Mouse (Mus musculus): ENCODE measurements at regions not wholly inside any gene's neighbourhood (a gene's known extent, or its start where the extent isn't known, plus 50 kb on each side); places are given as distances from the start of the nearest gene placed in this dataset.

DNA sequence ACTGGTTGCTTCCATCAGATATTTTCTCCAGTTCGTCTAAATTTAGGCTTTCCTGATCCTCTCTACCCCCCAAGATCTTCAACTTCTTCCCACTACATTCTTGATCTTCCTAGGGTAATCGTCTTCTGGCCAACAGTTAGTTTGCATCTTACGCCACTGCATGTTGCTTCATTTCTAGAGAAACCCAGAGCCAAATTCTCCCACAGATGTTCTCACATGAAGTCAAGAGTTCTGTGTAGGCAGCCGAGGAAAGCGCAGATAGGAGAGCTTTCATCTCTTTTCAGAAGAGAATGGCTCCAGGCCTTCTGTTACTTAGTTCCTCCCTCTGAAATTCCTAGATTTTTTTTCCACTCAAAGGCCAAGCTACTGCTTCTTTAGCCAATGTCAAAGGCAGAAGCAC is 179.9 kb downstream of the Fgf10 start:
- DNase-seq, result no peak

DNA sequence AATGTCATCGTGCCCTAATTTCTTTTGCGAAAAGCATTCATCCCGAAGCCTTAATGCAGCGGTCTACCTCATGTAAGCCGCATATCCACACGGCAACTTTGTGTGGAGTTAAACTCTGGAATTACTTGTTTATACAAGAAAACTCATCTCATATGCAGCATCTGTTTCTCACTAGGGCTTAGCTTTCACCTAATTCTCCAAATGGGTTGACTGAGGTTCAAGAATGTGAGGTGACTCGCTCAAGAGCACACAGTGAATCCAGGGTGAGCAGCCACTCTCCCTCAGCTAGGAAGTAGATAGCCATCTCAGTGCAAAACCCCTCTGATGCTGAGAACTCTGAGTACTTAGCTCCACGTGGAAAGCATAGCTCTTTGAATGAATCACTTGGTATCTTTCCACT is 181.1 kb downstream of the Fgf10 start:
- DNase-seq, result no peak

DNA sequence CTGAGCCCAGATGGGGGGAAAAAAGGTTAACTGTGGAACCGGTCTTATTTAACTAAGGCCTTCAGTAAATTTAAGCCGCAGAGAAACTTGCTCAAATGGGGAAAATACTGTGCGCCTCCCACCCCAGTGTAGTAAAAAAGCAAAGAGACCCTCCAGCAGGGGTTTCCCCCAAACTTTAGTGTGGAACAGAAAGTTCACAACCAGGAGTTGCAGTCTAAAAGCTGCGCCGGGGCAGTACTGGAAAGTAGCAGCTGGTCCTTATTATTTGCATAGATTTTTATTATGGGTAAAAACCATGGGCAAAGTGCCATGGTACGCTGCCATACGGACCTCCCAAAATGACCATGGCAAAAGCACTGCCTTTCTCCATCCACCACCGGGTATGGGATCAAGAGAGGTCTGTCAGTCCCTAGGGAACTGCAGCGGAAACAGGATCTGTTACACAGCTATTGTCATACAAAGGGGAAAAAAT is 216.8 kb downstream of the Fgf10 start:
- DNase-seq, result no peak

DNA sequence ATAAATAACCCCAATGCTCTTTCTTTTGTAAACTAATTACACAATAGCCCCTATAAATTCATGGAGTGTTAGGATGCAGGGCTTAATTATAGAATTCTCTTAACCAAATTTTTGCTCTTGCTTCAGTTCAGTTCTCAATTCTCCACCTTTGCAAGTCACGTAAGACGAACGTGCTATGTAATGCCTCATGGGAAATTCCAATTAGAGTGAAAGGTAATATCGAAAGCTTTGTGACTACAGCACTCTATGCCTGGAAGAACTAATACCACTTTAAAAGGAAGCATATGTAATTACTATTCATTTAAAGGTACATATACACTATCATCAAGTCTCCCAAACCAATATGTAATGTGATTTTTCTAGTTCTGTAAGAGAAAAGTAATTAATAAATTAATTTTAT is 225.5 kb downstream of the Fgf10 start:
- DNase-seq, result no peak

DNA sequence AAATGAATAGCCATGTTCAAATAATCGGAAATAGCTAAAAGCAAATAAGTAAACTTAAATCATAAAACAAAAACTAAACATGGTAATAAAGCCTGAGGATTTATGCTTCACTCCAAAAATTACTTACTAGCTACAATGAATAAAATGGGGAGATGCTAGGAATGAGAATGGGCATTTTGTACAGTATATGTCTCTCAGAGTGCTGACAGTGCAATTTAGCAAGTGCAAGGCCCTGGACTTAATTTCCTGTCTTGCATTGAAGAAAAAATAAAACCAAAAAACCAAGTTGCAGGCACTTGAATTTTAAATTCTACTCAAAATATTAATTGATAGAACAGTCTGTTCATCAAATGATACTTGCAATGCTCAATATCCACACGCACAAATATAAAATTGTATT is 232.4 kb downstream of the Fgf10 start:
- DNase-seq, result no peak

DNA sequence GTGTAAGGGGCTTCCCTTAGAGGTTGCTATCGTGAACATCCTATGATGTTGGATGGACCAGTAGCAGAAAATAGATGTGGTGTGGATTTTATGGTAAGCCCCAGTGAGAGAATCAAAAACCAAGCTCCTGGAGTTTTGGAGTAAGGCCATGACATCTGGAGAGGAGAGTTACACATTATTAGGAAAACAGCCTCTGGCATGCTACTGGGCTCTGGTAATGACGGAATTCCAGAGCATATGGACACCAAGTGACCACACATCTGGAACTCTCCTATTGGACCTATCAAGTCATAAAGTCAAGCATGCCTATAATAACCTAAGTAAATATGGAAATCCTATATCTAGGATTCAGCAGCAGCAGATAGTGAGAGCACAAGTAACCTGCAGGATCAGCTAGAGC is 240.8 kb downstream of the Fgf10 start:
- no peak for DNase-seq

DNA sequence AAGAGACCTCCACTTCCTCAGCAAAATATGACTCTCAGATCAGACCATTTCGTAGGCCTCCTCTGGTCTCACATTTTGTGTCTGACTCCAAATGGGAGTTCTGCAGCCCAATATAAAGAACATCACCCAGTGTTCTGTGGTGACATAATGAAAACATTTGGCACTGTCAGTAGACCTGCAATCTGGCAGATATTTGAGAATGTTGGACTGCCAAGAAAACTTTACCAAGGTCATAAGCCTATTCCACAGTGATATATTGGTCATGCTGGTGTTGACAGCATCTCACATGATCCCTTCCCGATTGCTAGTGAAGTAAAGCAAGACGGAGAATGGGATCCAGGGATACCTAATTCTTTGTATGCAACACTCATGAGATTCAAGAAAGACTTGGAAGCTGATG is 271.2 kb downstream of the Fgf10 start:
- no peak for DNase-seq

DNA sequence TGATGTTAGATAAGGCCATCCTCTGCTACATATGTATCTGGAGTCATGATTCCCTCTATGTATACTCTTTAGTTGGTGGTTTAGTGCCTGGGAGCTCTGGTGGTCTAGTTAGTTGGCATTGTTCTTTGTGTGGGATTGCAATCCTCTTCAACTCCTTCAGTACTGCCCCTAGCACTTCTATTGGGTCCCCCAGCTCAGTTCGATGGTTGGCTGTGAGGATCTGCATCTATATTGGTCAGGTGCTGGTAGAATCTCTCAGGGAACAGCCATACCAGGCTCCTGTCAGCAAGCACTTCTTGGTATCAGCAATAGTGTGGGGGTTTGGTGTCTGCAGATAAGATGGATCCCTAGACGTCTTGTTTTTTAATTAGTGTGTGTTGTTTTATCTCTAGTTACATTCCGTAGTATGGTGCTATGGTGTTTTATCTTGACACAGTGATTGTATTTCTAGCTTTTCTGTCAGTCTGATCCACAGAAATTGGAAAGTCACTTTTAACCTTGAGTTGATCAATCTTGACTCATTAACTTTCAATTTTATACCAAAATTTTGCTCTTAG is 296.6 kb downstream of the Fgf10 start:
- DNase-seq, result no peak

DNA sequence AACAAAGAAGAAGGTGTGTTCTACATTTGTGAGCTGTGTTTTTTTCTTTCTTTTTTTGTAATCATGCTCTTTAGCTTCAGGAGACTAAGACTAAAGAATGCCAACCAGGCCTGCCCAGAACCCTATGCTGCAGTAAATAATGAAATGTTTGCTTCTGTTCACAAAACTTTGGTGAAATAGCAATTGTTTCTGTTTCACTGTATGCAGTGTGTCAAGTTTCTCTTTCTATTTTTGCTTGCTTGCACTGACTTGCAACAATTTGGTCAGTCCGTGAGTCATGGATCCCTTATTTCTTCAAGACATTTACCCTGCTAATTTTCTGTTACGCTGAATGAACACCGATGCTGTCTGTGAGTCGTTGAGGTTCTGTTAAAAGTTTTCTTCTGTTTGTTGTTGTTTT is 298.1 kb downstream of the Fgf10 start:
- no peak for DNase-seq

DNA sequence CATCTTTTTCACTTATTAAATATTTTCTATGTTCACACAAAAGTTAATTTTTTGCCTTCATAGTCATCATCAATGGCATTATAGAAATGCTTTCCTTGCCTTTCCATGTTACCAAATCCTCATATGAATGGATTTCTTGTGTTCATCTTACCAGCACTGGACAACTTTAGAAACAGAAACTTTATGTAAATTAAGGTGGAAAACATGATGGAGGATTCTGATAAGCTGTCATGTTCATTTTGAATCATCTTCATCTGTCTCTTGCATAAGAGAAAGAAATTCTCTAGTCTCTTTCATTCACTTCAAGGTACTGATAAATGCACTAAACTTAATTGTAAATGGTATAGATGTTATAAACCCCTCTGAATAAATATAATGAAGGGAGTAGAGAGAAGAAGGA is 305.4 kb downstream of the Fgf10 start:
- no peak for DNase-seq

DNA sequence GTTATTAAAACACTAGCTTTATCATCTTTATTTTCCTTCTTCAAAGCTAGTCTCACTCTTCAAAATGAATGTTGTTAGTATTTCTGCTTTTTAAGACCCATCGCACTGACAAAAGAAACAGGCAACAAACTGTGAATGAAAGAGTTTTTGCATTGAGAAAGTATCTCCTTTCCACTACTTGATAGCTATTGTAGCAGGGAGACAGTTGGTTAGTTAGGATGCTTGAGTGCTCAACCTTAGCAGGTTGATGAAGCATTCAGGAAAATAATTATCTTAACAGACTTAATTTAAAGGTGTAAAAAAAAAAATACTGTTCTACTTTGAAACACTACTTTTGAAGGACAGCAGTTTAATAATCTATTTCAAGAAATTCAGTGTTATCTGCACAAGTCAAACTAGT is 305.9 kb downstream of the Fgf10 start:
- no peak for DNase-seq

DNA sequence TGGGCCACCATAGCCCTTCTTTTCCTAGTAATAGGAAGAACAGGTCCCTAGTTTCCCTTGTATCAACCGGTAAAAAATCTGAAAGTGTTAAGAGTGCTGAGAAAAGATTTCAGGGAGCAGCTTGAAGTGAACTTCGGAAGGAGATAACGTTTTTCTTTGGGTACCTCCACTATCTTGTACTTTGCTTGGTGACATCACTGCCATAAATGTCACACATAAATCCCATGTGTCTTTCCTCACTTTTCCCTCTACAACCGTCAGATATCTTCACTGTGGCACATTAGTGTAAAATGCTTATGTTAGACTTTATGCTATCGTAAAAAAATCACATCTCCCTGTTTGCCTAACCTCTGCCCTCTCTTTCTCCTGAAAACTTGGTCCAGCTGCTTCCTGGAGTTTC is 309.9 kb downstream of the Fgf10 start:
- no peak for DNase-seq

DNA sequence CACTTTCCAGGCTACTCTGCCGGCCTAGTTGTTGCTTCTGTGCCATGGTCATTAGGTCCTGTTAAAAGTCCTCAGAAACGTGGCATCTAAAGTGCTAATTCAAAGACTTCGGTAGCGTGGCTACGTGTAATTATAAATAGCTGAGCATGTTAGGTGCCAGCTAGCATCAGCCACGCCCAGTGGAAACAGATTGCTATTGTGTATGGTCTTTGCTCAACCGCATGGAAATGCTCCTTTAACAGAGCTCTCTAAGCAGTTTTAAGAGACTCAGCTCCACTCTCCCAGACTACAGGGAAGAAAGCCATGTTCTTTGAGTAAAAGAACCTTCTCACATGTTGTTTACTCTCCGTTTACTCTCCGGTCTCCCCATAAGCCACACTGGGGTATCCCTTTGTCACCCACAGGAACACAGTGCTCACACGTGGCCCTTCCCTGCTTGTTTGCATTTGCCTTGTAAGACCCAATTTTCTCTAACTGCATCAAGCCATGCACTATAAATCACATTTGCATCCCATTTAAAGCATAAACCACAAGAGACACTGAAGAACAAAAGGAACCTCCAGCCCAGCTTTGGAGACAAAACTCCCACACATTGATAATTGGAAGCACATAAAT is 311.7 kb downstream of the Fgf10 start:
- no peak for DNase-seq

DNA sequence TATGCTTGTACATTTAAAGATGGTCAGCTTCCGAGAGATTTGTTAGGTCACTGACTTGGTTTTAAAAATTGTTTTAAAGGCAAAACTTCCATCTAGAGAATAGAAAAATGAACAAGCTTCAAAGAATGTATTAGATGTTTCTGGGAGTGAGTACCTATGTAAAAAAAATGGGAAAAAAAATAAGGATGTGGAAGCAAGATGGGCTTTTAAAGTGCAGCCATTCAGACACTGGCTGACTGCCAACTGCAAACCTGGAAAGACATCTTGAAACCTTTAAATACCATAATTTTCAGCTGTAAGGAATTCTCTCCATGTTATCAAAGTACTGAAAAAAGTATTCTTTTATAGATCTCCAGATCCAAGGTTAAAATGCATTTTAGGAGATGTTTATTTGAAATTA is 315.7 kb downstream of the Fgf10 start:
- DNase-seq, result no peak

DNA sequence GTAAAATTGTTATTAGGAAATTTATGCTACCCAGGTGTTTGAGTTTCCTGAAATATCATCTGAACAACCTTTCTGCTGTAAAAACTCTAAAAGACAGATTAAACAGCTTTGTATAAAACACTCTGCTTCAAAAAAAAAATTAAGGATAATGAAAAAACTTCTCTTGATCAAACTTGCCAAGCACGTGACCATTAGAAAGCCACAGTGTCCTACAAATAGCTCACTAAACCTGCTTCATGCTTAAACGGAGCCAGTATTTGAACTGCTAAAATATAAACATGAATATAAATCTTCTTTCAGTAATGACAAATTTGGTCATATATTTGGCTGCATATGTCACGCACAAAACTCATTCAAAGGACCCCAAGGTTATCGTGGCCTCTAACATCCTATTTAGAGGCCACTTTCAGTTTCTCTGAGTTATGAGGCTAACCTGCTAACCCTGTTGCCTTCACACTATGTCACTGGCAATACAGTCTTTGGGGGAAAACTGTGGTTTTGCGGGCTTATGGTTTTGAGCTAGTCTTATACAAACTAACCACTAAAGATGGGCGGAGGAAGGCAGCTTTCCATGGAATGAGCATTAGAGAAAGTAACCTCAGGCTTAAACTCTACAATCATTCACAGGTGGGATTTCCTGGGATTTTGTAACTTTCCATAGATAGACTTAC is 355.8 kb downstream of the Fgf10 start:
- no peak for DNase-seq

DNA sequence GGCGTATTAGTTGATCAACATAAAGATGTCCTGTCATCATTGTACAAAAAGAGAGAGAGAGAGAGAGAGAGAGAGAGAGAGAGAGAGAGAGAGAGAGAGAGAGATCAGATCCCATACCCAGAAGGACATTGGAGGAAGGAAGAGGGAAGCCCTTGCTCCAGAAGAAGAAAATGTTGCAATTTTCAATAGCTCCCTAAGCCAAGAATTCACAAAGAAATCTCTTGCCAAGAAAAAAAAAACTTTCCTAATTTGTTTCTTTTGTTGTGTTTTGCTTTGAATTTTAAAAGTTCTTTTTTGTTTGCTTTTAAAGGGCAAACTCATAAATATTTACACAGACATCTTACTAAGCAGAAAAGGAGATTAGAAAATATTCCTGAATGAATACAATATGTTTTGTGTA is 370.0 kb downstream of the Fgf10 start:
- no peak for DNase-seq

DNA sequence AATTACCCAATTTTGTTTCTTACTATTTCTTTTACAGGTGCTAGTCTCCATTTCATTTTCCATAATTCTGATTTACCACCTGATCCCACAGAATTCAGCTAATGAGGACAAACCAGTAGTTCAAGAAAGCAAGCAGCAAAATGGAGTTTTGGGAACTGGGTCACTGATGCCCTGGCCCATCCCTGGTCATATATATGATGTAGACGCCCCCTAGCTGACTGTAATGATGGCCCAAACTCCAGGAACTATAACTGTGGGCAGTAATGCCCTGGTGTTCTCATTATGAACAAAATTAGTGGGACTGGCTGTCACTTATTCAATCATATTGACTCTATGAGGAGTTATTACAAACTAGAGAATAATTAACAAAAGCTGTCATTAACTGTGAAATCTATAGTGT is 375.5 kb downstream of the Fgf10 start:
- DNase-seq, result no peak

DNA sequence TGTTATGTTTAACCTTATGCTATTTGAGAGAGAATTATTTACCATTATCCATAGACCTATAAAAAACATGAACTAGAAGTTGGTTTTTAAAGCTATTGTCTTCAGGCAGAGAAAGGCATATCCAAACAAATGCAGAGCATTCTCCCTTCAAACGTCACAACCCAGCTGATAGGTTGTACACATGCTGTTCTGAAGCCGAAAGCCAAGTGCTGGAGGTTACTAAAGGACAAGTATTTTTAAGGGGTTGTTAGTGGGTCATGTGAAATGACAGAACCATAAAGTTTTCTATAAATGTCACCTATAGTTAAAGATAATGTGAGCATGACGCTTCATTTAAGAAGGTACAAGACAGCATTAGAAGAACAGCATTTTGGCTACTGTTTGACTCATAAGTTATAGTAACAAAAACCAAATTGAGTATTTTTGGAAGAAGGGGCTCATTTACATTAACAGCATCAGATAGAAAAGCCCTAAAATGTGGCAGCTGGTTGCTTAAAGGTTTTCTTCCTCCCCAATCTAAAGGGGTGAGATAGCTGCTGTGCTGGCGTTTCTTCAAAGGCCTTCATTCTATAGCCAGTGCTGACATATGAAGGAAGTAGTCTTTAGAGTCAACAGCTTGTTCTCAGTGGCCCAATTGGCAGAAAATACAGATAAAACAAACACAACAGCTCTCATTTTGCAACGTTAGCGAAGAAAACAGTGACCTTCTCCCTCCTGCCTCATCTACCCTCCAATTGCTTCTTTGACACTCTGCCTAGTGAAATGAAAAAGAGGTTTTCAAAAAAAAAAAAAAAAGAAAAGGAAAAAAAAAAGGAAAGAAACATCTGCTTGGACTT is 359.4 kb upstream of the Paip1 start:
- DNase-seq, result no peak

DNA sequence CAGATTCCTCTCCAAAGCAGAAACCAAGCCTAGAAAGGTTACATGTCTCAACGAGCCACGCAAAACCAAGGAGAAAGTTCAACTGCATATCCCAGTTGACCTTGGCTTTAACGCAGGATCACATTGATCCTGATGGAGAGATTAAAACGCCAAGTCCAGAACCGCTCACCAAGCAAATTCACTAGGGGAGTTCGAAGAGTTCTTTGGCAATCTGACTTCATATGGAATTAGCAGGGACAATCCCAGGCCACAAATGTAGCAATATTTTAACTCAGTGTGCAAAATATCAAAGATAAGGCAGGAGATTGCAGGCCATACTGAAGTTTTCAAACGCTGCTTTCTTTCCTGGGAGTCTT is 358.8 kb upstream of the Paip1 start:
- no peak for DNase-seq

DNA sequence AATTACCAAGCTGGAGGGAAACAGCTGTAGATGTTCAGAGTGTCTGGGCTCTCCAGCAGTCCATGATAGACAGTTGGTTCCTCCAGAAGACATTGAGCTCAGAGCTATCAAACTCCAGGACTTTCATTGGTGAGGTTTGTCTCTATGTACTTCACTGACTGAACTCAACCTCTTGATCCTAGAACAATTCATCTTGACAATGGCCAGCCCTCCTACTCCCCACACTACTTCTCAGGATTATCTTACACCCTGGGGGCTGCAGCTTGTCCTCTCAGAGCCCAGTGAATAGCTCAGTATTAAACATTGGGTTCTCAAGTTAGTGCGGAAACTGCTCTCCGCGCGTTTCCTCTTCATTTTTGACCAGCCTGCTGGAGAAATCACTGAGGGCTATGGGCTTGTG is 349.2 kb upstream of the Paip1 start:
- DNase-seq, result no peak

DNA sequence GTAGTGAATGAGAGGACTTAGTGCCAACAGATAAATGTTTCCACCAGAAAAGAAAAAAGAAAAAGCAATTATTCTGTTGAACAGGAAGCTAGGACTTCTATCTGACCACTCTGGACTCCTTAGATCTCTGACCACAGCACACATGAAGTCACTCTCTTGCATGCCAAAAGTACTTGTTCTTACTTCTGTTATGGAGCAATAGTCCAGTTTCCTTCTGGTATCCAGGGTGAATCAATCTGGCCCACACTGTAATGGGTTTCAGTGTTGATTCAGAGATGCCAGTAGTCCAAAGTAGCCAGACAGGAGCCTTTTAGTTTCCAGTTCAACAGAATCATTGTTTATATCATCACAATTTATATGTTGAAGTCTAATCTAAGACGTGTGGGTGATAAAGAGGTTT is 346.7 kb upstream of the Paip1 start:
- no peak for DNase-seq

DNA sequence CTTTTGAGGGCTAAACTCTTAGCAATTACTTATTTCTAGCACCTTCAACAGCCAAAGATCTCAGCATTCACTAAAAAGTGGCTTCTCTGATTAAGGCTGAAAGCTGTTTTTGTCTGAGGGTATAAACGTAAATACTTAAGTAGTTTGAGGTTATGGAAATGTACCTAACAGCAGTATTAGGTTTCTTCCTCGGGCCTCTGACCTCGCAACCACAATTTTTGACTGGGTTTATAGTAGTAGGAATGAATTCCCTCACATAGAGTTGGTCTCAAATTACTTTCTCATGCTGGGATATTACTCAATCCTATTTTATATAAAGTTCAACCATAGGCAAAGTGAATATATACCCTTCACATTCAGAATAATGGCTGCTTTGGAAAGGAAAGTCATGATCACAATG is 310.5 kb upstream of the Paip1 start:
- DNase-seq, result no peak

DNA sequence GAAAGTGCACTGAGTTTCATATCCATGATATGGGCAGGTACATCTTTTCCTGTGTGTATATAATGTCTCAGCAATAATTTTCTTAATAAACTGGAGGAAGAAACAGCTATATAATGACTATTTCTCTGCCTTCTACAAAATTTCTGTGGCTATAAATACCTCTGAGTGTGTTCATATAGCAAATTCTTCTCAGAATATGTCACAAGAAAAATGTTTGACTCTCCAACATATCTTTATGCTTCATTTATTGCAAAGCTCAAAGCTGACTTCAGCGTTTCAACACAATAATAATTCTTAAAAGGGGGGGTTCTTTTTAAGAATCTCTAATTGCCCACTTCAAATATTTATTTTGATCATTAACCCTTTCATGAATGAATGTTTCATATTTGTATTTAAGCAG is 310.0 kb upstream of the Paip1 start:
- no peak for DNase-seq

DNA sequence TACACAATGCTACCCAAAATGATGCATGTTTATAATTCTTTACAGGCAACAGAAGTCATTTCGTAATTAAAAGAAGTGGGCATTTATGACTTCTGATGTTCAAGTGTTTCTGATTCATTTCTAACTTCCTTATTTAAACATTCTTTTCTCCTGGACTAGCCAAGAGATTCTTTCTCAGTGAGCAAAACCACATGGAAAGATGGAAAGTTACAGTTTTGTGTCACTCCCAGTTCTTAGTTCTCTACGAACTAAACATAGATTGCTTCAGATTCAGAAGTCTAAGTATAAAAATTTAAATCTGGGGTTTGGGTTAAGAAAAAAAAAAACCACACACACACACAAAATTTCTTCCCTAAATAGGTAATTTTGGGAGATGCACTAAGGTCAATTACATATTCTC is 288.0 kb upstream of the Paip1 start:
- no peak for DNase-seq
